Mouse (Mus musculus): Measurements from ENCODE around the gene Gm4792.

The Gm4792 gene

DNA sequence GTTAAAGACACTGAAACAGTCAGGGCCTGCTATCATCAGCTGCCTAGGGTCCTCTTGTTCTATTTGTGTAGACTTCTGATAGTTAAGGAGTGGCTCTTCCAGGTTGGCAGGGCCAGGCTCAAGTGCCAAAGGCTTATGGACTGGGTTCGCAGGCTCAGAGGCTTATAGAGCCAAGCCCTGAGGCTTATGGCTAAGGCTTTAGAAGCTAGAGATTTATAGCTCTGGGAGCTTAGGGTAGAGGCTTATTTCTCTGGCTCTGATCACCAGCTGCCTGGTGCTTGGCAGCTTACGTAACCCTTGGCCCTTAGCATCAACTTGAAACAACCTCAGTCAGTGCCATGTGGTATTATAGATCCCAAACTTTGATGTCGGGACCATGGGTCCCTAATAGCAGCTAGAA lies at the start of gene Gm4792:
Gm4792 (minus strand) TSS at position 233 of the 400 bp plus-strand sequence.
- no peak for DNase-seq (ENCODE audit: low spot score in 2 of 2)

- DNase-seq (ENCODE audit: low spot score in 2 of 2): no peak
These were observed 49.5 kb upstream of the Gm4792 start for GRCm38 (mm10) chr10:94347959-94348358.

GRCm38 (mm10) chr10:94347296-94347695 lies 48.8 kb upstream of the Gm4792 start:
- DNase-seq (ENCODE audit: low spot score in 2 of 2): no peak

DNA sequence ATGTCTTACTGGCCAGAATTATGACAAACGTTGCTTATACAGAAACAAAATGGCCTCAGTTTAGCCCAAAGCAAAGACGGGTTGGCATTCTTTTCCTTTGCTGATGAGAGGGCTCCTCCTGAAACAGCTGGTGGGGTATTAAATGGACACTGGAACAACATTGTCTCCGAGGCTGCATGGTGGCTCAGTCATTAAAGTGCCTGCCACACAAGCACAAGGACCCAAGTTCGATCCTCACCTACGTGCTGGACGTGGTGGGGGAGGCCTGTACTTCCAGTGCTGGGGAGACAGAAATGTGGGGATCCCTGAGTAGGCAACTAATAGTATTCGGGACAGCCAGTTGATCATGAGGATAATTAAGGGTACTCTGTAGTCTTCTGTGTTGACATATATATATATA lies 48.1 kb upstream of the Gm4792 start:
- DNase-seq (ENCODE audit: low spot score in 2 of 2): no peak

DNA sequence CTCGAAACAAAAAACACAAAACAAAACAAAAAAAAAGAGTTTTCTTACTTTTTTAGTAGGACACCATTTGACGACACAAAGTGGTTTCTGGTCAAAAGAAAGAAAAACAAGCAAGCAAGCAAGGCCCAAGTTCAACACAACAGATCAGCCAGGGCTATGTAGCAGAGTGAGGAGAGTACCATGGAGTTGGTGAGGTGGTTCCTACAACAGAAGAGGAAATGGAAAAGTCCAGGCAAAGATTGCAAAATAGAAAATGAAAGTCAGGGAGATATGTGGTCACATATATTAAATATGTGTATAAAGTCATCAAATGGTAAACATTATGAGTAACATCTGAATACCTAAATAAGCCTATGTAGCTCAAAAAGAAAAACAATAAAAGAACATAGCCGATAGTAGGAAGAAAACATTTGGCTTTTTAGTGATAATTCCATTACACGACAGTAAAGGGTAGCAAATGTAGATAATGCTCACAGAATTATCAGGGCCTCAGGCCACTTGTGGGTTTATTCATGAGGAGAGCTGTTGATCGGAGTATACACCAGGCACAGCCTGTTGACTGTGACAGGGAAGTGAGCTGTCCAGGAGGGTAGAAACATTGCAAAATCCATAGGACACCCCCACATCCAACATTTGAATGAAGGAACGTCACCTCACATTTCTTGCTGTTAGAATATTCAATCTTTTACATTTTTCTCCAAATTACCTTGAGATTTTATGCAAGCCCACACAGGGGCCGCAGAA lies 47.2 kb upstream of the Gm4792 start:
- DNase-seq (ENCODE audit: low spot score in 2 of 2): no peak

GRCm38 (mm10) chr10:94344631-94345417 lies 46.3 kb upstream of the Gm4792 start:
- no peak for DNase-seq (ENCODE audit: low spot score in 2 of 2)

DNA sequence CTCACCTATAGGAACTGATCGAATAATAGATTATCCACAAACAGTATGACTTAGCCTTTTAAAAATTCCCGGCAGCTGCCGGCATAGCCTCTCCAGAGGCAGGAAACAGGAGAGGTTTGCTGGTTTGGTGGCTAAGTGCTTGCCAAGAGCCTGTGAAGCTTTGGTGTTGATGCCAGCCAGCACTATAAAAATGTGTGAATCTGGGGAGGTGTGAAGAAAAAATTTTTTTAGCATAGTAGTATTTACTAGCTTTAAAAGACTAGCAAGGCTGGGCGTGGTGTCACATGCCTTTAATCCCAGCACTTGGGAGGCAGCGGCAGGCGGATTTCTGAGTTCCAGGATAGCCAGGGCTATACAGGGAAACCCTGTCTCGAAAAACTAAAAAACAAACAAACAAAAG lies 45.1 kb upstream of the Gm4792 start:
- DNase-seq (ENCODE audit: low spot score in 2 of 2): peak; percentile 9 to 36

DNA sequence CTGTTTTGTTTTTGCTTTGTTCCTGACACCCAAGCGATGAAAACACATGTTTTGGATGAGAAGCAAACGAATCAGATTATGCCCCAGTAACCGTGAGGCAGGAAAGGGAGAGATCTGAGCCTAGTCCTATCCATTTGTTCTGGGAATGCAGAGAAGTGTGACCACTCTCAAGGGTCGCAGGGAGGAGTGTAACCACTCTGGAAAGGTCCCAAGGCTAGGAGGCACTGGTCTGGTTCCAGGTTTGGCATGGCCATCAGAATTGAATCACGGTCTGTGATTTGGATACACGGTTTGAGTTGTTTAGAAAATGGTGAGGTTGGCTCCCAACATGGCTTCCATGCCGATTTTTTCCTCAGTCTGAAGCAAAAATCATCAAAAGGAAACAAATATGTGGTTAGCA lies 43.8 kb upstream of the Gm4792 start:
- DNase-seq (ENCODE audit: low spot score in 2 of 2): no peak

GRCm38 (mm10) chr10:94341501-94341900 lies 43.0 kb upstream of the Gm4792 start:
- no peak for DNase-seq (ENCODE audit: low spot score in 2 of 2)

- DNase-seq (ENCODE audit: low spot score in 2 of 2): no peak
These were observed 37.6 kb upstream of the Gm4792 start for GRCm38 (mm10) chr10:94336071-94336470.

GRCm38 (mm10) chr10:94335047-94335446 lies 36.5 kb upstream of the Gm4792 start:
- DNase-seq (ENCODE audit: low spot score in 2 of 2): no peak

DNA sequence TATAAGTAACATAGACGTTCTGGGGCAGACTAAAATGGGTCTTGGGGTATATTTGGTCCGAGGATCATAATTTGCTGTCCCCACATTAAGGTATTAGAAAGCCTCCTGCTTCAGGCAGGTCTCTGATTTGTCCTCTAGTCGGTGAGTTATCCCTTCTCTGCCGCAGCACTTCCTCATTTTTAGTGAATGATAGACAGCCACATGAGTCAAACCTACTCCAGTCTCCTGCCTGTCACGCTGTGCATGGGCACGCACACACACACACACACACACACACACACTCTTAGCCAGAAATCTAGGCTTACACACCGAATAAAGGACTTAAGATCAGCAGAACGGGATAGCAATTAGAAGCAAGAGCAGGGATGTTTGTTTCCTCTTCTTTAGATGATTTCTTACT lies 34.8 kb upstream of the Gm4792 start:
- no peak for DNase-seq (ENCODE audit: low spot score in 2 of 2)

DNA sequence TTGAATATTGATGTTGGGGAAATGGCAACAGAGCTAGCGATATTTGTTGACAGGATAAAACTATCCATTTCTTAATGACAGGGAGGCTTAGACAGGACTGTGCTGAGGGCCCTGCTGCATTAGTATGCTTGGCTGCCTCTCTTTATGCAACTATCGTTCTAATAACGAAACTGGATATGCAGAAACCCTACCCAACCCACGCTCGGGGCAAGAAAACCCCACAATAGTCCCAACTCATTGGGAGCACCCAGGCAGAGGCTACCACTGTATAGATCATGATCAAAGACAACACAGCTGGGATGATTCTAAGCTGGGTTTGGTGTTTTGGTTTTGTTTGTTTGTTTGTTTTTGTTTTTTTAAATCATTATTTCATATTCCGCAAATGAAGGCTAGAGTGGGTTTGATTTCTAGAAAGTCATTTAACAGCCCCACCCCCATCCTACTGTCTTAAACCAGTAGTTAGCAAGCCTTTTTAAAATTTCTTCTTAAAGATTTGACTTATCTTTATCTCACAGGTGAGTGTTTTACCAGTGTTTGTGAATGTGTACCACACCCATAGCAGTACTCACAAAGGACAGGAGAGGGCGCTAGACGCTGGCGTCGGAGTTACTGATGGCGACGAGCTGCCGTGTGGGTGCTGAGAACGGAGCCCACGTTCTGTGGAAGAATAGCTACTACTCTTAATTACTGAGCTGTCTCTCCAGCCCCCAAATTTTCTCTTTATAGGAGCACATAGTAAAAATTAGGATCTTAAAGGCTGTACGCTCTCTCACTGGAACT lies 34.0 kb upstream of the Gm4792 start:
- DNase-seq (ENCODE audit: low spot score in 2 of 2): no peak

- no peak for DNase-seq (ENCODE audit: low spot score in 2 of 2)
These were observed 31.5 kb upstream of the Gm4792 start for GRCm38 (mm10) chr10:94329962-94330361.

GRCm38 (mm10) chr10:94318574-94318973 lies 20.1 kb upstream of the Gm4792 start:
- no peak for DNase-seq (ENCODE audit: low spot score in 2 of 2)

GRCm38 (mm10) chr10:94313146-94313545 lies 14.6 kb upstream of the Gm4792 start:
- no peak for DNase-seq (ENCODE audit: low spot score in 2 of 2)

DNA sequence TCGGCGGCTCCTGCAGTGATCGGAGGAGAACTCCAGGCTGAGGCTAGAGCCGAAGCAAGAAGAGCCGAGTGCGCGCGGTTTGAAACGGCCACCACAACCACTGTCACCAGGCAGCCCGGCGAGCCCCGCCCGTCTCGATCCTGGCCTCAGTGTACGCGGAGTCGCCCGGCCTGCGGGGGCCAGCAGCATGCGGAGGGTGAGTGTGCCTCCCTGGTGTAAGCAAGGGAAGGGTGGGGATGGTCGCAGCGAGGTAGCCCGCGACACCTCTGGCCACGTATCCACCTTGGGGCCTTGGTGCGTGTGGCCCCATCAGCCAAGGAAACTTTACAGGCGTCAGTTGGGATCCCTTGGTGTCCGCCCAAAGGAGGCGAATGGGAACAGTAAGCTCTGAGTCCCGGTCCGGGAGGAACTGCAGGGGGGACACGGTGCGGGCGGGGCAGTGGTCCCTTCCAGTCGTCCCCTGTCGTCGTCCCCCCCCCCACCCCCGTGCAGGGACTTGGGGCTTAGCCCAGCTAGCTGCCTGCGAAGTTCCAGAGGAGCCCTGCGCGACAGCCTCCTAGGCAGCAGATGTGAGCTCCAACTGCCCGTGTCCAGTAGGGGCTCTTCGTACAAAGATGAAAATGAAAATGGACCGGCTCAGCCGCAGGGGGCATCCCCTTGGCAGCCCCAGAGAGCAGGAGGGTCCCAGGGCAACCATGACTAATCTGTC lies 13.7 kb upstream of the Gm4792 start:
- no peak for DNase-seq (ENCODE audit: low spot score in 2 of 2)

DNA sequence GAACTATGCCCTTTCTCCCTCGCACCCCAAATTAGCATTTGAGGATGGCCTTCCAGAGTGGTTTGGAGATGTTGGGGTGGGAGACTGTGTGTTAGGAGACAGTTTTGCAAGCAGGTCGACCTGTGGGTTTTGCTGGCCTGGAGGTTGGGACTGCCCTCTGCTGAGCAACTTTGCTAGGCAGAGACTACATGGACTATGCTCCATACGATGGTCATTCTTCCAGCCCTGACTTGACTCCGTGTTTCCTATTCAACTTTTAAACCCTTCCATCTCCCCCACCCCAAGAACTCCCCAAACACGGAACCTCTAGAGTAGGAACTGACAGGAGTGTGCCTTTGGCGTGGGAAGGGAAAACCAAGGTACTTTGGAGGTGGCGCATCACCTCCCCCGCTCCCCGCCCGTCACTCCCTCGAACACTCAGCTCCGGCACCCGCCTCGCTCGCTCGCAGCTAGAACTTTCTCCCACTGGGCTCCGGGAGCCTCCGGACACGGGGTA lies 13.1 kb upstream of the Gm4792 start, which contains the start of gene Tmcc3:
Tmcc3 (plus strand) TSS at position 439 of the 496 bp plus-strand sequence.
- no peak for DNase-seq (ENCODE audit: low spot score in 2 of 2)

- no peak for DNase-seq (ENCODE audit: low spot score in 2 of 2)
These were observed 12.2 kb upstream of the Gm4792 start for GRCm38 (mm10) chr10:94310499-94311267.

GRCm38 (mm10) chr10:94305526-94305925 lies 7.0 kb upstream of the Gm4792 start:
- DNase-seq (ENCODE audit: low spot score in 2 of 2): no peak
